Mouse (Mus musculus) CD8-positive naive resting alpha-beta T cell, adult 2 months (primary cell): Measurements from ENCODE around the gene Hoxc12.

Experiments used
- DNase-seq, 2 experiments: peaks; one replicate each; pipeline ENCODE4 v3.0.0; 2022; ENCODE audit warnings: low read depth in 2 of 2, low spot score in 2 of 2

Gene Hoxc12

DNA sequence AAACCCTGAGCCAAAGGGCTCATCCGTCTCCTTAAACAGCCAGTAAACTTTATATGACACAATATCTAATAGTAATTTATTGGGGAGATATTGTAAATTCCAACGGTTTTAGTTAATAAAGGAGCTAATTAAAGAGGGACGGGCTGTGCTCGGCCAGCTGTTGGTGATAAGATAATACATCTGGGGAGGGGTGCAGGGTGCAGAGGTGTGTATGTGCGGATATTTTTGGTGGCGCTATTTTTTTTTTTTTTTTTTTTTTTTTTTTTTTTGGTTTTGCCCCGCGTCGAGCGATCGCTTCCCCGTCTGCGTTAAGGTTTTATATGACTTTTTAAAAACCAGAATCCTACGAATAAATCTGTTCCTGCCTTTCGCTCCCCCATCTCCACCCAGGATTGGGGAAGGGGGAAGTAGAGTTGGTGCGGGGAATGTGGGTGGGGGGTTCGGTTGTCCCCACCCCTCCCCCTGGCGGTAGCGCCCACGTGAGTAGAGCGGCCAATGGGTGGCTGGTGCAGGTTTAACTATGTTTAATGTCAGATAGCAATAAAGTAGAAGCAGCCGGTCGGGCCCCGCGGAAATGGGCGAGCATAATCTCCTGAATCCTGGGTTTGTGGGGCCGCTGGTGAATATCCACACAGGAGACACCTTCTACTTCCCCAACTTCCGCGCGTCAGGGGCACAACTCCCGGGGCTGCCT, at the start of gene Hoxc12:
TSS of gene Hoxc12 (plus strand) at position 479 of the 694 bp plus-strand sequence.
- no peak for DNase-seq

- no peak for DNase-seq
Measured at GRCm38 (mm10) chr15:102895115-102895514, 41.4 kb upstream of the Hoxc12 start.

DNA sequence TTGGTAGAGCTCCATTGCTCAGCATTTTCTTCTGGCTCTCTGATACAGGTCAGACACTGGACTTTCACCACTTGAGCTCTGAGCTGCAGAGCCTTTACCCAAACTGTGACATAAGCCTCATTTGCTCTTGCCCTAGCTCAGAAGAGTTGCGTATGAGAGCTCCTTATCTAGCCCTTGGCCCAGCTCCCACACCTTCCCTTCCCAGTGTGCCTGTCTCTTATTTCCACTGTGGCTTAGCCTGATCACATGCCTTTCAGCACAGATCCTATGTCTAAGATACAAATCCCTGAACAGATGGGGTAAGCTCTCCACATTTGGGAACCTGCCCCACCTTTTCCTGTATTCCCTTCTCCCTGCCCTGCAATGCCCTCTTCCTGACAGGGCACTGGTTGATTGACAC, 31.6 kb upstream of the Hoxc12 start:
- no peak for DNase-seq

DNA sequence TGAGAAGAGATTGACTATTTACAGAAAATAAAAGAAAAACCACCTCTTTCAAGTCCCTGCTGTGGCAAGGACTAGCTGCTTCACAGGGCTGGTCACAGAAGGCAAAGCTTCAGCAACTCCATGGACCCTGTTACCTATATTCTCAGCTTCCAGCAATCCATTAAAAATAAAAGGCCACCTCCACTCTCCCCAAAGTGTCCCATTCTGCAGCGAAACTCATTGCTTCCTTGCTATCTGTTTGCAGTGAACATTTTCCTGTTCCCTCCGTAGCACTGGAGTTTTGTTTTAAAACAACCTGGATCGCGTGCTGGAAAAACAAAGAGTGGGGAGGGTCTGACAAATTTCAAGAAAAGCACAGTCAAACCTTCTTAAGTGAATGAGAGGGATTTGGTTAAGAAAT, 27.0 kb upstream of the Hoxc12 start:
- no peak for DNase-seq

- no peak for DNase-seq
Measured at GRCm38 (mm10) chr15:102910038-102910437, 26.5 kb upstream of the Hoxc12 start.

- DNase-seq, result no peak
Measured at GRCm38 (mm10) chr15:102910496-102911095, 26.0 kb upstream of the Hoxc12 start.

DNA sequence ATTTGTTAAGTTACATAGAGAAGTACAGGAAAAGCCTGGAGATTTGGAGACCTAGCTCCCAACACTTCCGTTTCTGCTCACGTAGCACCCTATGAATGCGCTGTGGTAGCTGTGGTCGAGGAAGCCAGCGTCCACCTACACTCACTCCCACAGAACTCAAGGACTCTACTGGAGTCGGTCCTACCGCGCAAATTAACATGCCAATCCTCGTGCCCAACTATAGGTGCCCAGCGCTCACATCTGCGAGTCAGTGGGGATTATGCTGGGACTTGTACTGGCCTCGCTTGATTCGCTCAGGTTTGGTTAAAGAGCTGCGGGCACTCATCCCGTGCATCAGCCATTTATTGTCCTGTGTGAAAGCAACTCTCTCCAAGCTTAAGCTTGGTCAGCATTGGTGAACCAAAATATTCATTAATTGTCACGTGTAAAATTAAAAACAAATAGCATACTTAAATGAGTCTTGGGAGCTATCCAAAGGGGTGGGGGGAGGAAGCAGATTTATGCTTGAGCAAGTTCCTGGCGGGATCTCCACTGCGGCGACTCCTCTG, 23.4 kb upstream of the Hoxc12 start:
- no peak for DNase-seq

DNA sequence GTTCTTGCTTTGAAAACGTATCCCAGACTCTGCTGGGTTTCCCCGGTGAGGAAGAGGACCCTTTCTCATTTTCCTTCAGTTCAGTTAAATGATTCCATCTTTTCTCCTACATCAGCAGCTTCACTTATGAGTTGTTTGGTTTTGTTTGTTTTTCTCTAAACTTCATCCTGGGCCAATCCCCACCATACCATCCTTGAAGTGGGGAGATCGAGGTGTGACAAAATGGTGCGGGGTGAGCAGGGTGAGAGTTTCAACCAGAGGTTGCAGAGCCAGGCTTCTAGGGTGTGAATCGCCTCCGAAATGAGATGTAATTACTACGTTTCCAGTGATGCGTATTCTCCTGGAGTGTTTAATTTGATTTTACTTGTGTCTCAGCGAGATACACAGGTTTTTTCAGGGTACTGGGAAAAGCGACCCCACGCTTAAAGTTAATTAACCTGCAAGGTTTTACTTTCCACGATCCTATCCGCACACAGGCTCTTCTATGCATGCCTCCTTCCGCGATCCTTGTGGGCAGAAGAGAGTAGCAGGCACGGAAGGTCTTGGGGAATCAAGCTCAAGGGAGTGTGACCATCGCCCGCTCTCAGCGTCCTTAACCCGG, 18.5 kb upstream of the Hoxc12 start:
- DNase-seq, result no peak

DNA sequence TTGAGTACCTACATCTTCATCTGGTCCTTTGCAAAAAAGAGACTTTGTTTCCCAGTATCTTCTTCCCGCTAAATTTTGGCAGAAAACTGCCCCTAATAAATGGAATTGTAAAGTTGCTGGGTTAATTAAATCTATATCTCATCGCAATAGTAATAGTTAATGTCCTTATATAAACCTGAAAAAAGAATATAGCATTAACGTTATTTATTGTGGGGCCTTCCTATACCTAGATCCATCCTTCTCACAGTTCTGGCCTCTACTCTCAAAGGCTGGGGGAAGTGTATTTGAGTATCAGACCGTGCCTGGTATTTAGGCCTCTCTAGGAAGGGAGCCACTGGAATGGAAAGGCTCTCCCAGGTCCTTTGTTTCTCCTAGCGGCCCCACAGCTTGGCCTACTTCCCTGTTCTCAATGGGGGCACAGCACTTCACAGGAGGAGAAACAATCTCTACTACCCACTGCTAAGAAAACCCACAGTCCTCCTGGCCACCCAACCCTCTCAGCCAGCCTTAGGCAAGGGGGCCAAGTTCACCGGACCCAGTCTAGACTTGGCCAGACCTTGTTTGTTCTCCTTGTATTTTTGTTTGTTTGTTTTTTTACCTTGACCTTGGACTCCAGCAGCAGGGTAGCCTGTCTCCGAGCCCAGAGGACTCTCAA, 17.8 kb upstream of the Hoxc12 start:
- no peak for DNase-seq

- DNase-seq, result no peak
Measured at GRCm38 (mm10) chr15:102919336-102920180, 17.0 kb upstream of the Hoxc12 start.

DNA sequence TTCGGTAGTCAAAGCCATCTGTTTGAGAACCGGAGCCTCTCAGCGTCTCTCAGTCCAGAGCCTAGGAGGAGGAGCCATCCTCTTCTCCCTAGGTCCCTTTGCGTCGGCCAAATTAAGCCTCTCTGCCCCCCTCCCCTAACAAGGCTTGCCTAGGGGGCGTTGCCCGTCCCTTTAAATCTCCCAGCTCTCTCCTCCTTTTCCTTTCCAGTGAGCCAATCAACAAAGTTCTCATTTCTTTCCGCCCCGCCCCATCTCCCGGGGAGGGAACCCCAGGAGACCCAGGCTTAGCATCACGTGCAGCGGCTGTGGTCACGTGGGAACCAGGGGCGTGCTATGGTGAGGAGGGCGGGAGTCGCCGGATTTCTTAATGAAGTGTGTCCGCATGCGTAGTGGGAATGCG, 15.9 kb upstream of the Hoxc12 start:
- no peak for DNase-seq

DNA sequence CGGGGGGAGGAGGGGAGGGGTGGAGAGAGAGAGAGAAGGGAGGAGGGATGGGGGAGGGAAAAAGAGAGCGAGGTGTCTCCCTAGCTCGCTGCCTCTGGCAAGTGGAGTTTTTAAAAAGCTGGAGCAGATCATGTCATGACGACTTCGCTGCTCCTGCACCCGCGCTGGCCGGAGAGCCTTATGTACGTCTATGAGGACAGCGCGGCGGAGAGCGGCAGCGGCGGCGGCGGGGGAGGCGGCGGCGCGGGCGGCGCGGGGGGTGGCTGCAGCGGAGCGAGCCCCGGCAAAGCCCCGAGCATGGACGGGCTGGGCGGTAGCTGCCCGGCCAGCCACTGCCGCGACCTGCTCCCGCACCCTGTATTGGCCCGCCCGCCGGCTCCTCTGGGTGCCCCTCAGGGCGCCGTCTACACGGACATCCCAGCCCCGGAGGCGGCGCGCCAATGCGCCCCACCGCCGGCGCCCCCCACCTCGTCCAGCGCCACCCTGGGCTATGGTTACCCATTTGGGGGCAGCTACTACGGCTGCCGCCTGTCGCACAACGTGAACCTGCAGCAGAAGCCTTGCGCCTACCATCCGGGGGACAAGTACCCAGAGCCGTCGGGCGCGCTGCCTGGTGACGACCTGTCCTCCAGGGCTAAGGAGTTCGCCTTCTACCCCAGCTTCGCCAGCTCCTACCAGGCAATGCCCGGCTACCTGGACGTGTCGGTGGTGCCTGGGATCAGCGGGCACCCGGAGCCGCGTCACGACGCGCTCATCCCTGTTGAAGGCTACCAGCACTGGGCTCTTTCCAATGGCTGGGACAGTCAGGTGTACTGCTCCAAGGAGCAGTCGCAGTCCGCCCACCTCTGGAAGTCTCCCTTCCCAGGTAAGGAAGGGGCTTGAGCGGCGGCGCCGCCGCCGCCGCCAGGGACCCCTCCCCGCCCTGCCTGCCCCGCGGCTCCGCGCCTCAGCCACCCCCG, 15.2 kb upstream of the Hoxc12 start, which contains the start of gene Hoxc13:
TSS of gene Hoxc13 (plus strand) at position 51 of the 959 bp plus-strand sequence.
- DNase-seq, result no peak

DNA sequence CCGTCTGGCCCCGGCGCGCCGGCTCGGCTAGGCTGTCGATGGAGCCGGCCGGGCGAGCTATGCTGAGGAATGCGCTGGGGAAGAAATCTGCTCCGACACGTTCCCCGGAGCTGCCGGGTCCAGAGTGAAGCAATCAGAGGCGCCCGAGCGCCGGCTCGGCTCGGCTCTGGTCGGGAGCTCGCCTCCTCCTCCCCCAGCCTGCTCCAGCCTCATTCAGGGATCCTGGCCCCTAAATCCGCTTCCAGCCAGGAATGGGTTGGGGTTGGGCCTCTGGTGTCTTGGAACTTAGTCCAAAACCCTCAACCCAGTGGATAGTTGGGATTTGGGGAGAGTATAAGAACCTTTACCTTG, 14.6 kb upstream of the Hoxc12 start:
- DNase-seq, result no peak

DNA sequence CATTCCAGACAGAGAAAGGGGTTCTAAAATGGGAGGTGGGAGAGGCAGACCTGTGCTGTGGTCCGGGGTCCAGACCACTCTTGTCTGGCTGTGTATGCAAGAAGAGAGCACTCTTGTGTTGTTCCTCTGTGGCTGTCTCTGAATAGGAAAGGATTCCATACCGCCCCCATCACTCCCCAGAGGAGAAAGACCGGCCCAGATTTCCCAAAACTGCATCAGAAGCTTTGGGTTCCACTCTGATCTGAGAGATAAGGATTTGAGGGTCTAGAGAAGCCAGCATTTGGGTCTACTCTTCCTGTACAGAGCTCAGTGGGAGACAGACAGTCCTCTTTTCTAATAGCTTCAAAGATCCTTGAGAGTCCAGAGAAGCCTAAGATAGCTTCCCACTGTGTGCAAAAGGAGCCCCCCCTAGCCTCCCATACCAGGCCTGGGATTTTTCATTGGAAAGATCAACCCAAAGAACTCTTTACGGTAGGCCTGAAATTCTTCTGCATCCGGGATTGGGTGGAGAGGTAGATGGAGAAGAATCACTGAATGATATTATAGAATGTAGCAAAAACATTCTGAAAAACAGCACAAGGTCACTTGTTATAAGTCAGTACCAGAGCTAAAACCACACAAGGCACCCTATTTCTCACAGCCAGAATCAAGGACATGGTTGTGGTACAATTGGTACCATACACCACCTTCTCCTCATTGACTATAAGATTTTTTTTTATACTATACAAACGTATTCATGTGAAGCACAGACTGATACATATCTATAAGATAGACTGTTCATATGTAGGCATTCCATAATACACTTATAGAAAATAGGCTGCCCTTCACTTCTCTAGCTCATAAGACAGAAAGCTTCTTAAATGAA, 13.7 kb upstream of the Hoxc12 start:
- no peak for DNase-seq

GRCm38 (mm10) chr15:102927032-102927645, 9.4 kb upstream of the Hoxc12 start:
- no peak for DNase-seq

- DNase-seq, result no peak
Measured at GRCm38 (mm10) chr15:102931706-102932358, 4.7 kb upstream of the Hoxc12 start.

GRCm38 (mm10) chr15:102934438-102934837, 2.1 kb upstream of the Hoxc12 start:
- no peak for DNase-seq

DNA sequence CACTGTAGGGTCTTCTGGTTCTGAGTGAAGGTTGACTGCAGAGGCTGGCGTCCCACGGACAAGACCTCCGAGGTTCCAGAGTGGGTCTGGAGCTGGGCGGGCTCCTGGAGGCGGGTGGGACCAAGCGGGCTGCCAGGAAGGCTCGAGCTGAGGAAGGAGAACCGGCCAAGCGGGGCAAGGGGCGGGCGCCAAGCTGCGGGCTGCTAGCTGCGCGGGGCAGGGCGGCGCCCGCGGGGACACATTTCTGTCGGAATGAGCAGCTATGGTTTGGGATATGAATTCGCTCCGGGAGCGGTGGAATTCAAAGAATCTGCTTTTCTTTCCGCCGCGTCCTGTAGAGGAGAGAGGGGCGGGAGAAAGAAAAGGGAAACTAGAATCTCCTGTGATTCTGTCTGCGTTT, 1.7 kb upstream of the Hoxc12 start:
- no peak for DNase-seq
